Mouse (Mus musculus) kidney, adult 2 months (tissue): Measurements from ENCODE around the gene Ly9. TPM values are rescaled to one million over a fixed set of nuclear protein-coding genes. Genes with fewer than 3 reads are reported as not detected.

Experiments
- DNase-seq: peaks from one replicate; pipeline ENCODE4 v3.0.0; 2021
- H3K27ac ChIP-seq: fragments of 200-500 bp; 2 replicates; pipeline ENCODE4 v1.5.1; 2012; ENCODE audit warnings: low read depth, low read length, control low read depth, inconsistent platforms; ENCODE audit not compliant: insufficient read depth
- H3K27me3 ChIP-seq: fragments of 200-500 bp; replicated peaks from 2 replicates; pipeline ENCODE4 v1.6.1; 2012; ENCODE audit warnings: mild to moderate bottlenecking, moderate library complexity, low read length, inconsistent platforms; ENCODE audit not compliant: control insufficient read depth, insufficient read depth
- H3K36me3 ChIP-seq: fragments of 200-500 bp; 2 replicates; pipeline ENCODE4 v1.6.1; 2012; ENCODE audit warnings: mild to moderate bottlenecking, moderate library complexity, low read length, inconsistent platforms; ENCODE audit not compliant: control insufficient read depth, insufficient read depth
- H3K4me1 ChIP-seq: fragments of 200-500 bp; 2 replicates; pipeline ENCODE4 v1.6.1; 2011; ENCODE audit warnings: low read length; ENCODE audit not compliant: control insufficient read depth, insufficient read depth
- H3K4me3 ChIP-seq: fragments of 200-500 bp; 2 replicates; pipeline ENCODE4 v1.5.1; 2011; ENCODE audit warnings: mild to moderate bottlenecking, low read depth, low read length, control low read depth; ENCODE audit not compliant: insufficient read depth
- CTCF ChIP-seq: fragments of 200-500 bp; conservative IDR thresholded peaks from 2 replicates; pipeline ENCODE4 v1.5.1; 2011; ENCODE audit warnings: low read depth, mild to moderate bottlenecking, control low read depth, low read length, moderate library complexity, mixed read lengths; ENCODE audit not compliant: insufficient read depth, insufficient read length
- POLR2A ChIP-seq: fragments of 200-500 bp; IDR thresholded peaks from one replicate; pipeline ENCODE4 v1.6.1; 2011; ENCODE audit warnings: low read depth, low read length, control low read depth
- WGBS: fragments of 180-500 bp; shearing (Covaris S2); methylation state at CpG from one replicate; pipeline ENCODE4 v1.1.7; 2018; 5-methylcytosine and 5-hydroxymethylcytosine counted together
- polyA plus RNA-seq: library from polyadenylated mRNA; depleted of rRNA; stranded (reverse); fragments of >200 nt; gene quantifications from 2 replicates; pipeline ENCODE4 v1.2.3, GENCODE M21; 2012

The Ly9 gene
- polyA plus RNA-seq, 1 experiment: 2.2 TPM

GRCm38 (mm10) chr1:171638686-171639085 lies 31.5 kb upstream of the Ly9 start:
- Histone ChIP-seq H3K4me1 (no peaks in the 10 kb centered on the region), H3K27me3 (no peaks in the 10 kb centered on the region), H3K36me3 (no peaks in the 10 kb centered on the region), H3K4me3 (no peak overlapping the region), H3K27ac (no peak overlapping the region)
- no peak for TF ChIP-seq CTCF
- no peak for TF ChIP-seq POLR2A
- WGBS: 51% methylated on average over 2 of the region's 2 CpGs
- no peak for DNase-seq

- no peaks in the 10 kb centered on the region for H3K36me3 ChIP-seq
- no peak overlapping the region for H3K27ac ChIP-seq
- no peak overlapping the region for H3K4me3 ChIP-seq
- no peak for DNase-seq
- no peak for TF ChIP-seq POLR2A
- TF ChIP-seq CTCF: no peak
- no peaks in the 10 kb centered on the region for H3K27me3 ChIP-seq
- no peaks in the 10 kb centered on the region for H3K4me1 ChIP-seq
- WGBS: 64% methylated on average over 8 of the region's 8 CpGs
Measured at GRCm38 (mm10) chr1:171637101-171637500, 29.9 kb upstream of the Ly9 start.

- DNase-seq: no peak
- Histone ChIP-seq H3K27me3 (no peaks in the 10 kb centered on the region), H3K36me3 (no peaks in the 10 kb centered on the region), H3K27ac (no peak overlapping the region), H3K4me1 (no peaks in the 10 kb centered on the region), H3K4me3 (no peak overlapping the region)
- TF ChIP-seq CTCF: no peak
- TF ChIP-seq POLR2A: no peak
- 30% methylated on average over 6 of the region's 6 CpGs for WGBS
Measured at GRCm38 (mm10) chr1:171635696-171636095, 28.5 kb upstream of the Ly9 start.

GRCm38 (mm10) chr1:171631447-171631846 lies 24.2 kb upstream of the Ly9 start:
- Histone ChIP-seq H3K27me3 (no peaks in the 10 kb centered on the region), H3K27ac (no peak overlapping the region), H3K4me3 (no peak overlapping the region), H3K36me3 (no peaks in the 10 kb centered on the region), H3K4me1 (no peaks in the 10 kb centered on the region)
- TF ChIP-seq CTCF (no peak), POLR2A (no peak)
- WGBS: 64% methylated on average over 2 of the region's 2 CpGs
- peak; percentile 20 for DNase-seq

GRCm38 (mm10) chr1:171630912-171631311 lies 23.7 kb upstream of the Ly9 start:
- no peak for DNase-seq
- H3K27me3 ChIP-seq: no peaks in the 10 kb centered on the region
- H3K4me3 ChIP-seq: no peak overlapping the region
- H3K27ac ChIP-seq: no peak overlapping the region
- no peak for TF ChIP-seq POLR2A
- TF ChIP-seq CTCF: no peak
- no peaks in the 10 kb centered on the region for H3K36me3 ChIP-seq
- H3K4me1 ChIP-seq: no peaks in the 10 kb centered on the region
- WGBS: 76% methylated on average over 4 of the region's 4 CpGs

GRCm38 (mm10) chr1:171630041-171630440 lies 22.8 kb upstream of the Ly9 start:
- TF ChIP-seq POLR2A (no peak), CTCF (no peak)

GRCm38 (mm10) chr1:171629168-171629567 lies 22.0 kb upstream of the Ly9 start:
- 33% methylated on average over 6 of the region's 6 CpGs for WGBS
- Histone ChIP-seq H3K4me1 (no peaks in the 10 kb centered on the region), H3K4me3 (no peak overlapping the region), H3K36me3 (no peaks in the 10 kb centered on the region), H3K27ac (no peak overlapping the region), H3K27me3 (no peaks in the 10 kb centered on the region)
- TF ChIP-seq POLR2A: no peak
- TF ChIP-seq CTCF: no peak
- no peak for DNase-seq

More at GRCm38 (mm10) chr1:171630041-171630440, 22.8 kb upstream of the Ly9 start:
- Histone ChIP-seq H3K4me1 (no peaks in the 10 kb centered on the region), H3K27me3 (no peaks in the 10 kb centered on the region), H3K27ac (no peak overlapping the region), H3K4me3 (no peak overlapping the region), H3K36me3 (no peaks in the 10 kb centered on the region)
- DNase-seq: no peak
- WGBS: 37% methylated on average over 7 of the region's 7 CpGs
